Mouse (Mus musculus): ENCODE results near the gene Bicra.

Gene Bicra

GRCm38 (mm10) chr7:15937491-15937890 lies 110.2 kb downstream of the Bicra start:
- DNase-seq: no peak

- DNase-seq: no peak
Measured at GRCm38 (mm10) chr7:15933437-15934359, 114.0 kb downstream of the Bicra start.

- no peak for DNase-seq
Measured at GRCm38 (mm10) chr7:15931635-15932034, 116.1 kb downstream of the Bicra start.

GRCm38 (mm10) chr7:15930543-15930942 lies 117.2 kb downstream of the Bicra start:
- no peak for DNase-seq

- DNase-seq: peak; percentile 79
Measured at GRCm38 (mm10) chr7:15929910-15930309, 117.8 kb downstream of the Bicra start.

- DNase-seq: peak; percentile 94
Measured at GRCm38 (mm10) chr7:15922220-15922773, 125.4 kb downstream of the Bicra start, which contains the start of gene Selenow. Gene Selenow (minus strand): TSS chr7:15922402.

GRCm38 (mm10) chr7:15921796-15922195 lies 125.9 kb downstream of the Bicra start:
- DNase-seq: peak; percentile 54

Data from liver (tissue).